Mouse (Mus musculus) thymus, adult 2 months (tissue): ENCODE measurements around the gene Nae1. TPM values are rescaled to one million over a fixed set of nuclear protein-coding genes. Genes with fewer than 3 reads are reported as not detected.
A peak's percentile ranks its signal among the peaks of the same experiment; 100 is the strongest.

Source experiments
- DNase-seq: peaks from one replicate; pipeline ENCODE4 v3.0.0; 2021
- H3K27ac ChIP-seq: fragments of 200-500 bp; 2 replicates; pipeline ENCODE4 v1.5.1; 2012; ENCODE audit warnings: low read length, control low read depth; ENCODE audit not compliant: control insufficient read depth, insufficient read depth
- H3K27me3 ChIP-seq: fragments of 200-500 bp; 2 replicates; pipeline ENCODE4 v1.6.1; 2012; ENCODE audit warnings: mild to moderate bottlenecking, low read length, moderate library complexity, mixed read lengths; ENCODE audit not compliant: control insufficient read depth, insufficient read depth
- H3K36me3 ChIP-seq: fragments of 200-500 bp; 2 replicates; pipeline ENCODE4 v1.6.1; 2012; ENCODE audit warnings: mild to moderate bottlenecking, low read length, moderate library complexity; ENCODE audit not compliant: control insufficient read depth, insufficient read depth
- H3K4me1 ChIP-seq: fragments of 200-500 bp; replicated peaks from 2 replicates; pipeline ENCODE4 v1.6.1; 2012; ENCODE audit warnings: low read length; ENCODE audit not compliant: control insufficient read depth, insufficient read depth
- H3K4me3 ChIP-seq: fragments of 200-500 bp; 2 replicates; pipeline ENCODE4 v1.5.1; 2012; ENCODE audit warnings: mild to moderate bottlenecking, low read length, control low read depth, moderate library complexity; ENCODE audit not compliant: control insufficient read depth, insufficient read depth
- CTCF ChIP-seq: fragments of 200-500 bp; IDR thresholded peaks from 2 replicates; pipeline ENCODE4 v1.5.1; 2012; ENCODE audit warnings: mild to moderate bottlenecking, control low read depth, low read length, moderate library complexity, borderline replicate concordance; ENCODE audit not compliant: control insufficient read depth, poor library complexity, insufficient read depth; ENCODE audit errors: extremely low read depth
- POLR2A ChIP-seq: fragments of 200-500 bp; IDR thresholded peaks from 2 replicates; pipeline ENCODE4 v1.6.1; 2012; ENCODE audit warnings: mild to moderate bottlenecking, low read length, control low read depth, moderate library complexity; ENCODE audit not compliant: control insufficient read depth, poor library complexity, insufficient read depth; ENCODE audit errors: extremely low read depth
- WGBS: fragments of 180-500 bp; shearing (Covaris S2); methylation state at CpG from one replicate; pipeline ENCODE4 v1.1.7; 2018; 5-methylcytosine and 5-hydroxymethylcytosine counted together
- polyA plus RNA-seq: library from polyadenylated mRNA; depleted of rRNA; stranded (reverse); fragments of >200 nt; gene quantifications from 2 replicates; pipeline ENCODE4 v1.2.3, GENCODE M21; 2012

Gene Nae1
- polyA plus RNA-seq, 1 experiment, result 14.3 TPM

DNA sequence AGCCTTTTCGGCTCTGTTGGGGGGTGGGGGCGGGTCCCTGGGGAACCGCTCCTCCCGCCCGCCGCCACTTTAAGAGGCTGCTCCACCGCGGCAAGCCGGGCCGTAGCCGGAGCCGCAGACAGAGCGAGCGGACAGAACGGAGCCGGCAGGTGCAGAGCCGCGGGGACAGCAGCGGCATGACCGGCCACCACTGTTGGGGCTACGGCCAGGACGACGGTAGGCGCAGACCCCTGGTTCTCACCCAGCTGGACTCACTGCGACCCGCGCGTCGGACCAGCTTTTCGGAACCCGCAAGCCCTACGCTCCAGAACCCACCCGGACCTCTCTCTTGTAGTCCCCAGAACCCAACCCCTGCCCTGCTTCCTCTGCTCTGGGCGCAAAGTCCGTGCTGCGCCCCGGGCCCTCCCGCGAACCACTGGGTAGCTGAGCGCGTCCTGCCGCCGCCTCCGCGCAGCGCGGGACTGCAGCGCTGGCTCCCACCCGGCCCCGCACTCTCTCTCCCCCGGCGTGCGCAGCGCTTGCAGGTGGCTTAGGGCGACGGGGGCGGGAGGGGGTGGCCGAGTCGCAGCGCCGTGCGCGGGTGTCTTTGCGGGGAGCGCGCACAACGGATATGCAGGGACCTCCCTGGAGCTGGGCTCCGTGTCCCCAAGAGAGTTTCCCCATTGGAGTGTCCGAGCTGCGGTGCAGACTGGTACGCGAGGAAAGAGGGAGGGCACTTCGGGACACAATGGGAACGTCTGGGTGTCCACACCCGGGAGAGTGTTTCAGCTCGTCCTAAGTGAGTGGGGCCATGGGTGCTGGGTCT, 6.5 kb upstream of the Nae1 start:
- H3K27me3 ChIP-seq, result peaks cover 23% of the 10 kb centered on the region
- H3K27ac ChIP-seq, result no peak overlapping the region

DNA sequence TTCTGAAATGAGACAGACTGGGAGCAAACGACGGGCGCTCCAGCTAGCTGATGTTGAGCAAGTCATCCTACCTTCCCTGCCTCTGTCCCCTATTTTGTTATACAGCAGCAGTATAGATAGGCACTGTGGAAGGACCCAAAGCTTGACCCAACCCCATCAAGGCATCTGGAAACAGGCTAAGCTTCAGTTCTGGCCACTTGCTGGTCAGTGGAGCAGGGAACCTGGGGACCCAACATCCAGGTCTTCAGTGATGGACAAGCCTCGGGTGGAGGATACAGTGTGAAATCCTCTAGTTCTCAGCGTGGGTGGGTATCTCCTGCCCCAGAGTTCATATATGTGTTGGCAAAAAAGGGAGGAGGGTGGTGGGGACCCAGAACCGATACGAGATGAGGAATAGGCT, 5.8 kb upstream of the Nae1 start:
- WGBS, result 71% methylated on average over 7 of the region's 7 CpGs
- H3K36me3 ChIP-seq, result no peaks in the 10 kb centered on the region
- DNase-seq, result no peak
- TF ChIP-seq POLR2A (no peak), CTCF (no peak)
- no peak overlapping the region for H3K4me3 ChIP-seq
- peaks cover 8% of the 10 kb centered on the region for H3K4me1 ChIP-seq
- H3K27me3 ChIP-seq, result peaks cover 23% of the 10 kb centered on the region
- no peak overlapping the region for H3K27ac ChIP-seq

More for the DNA sequence above, 6.5 kb upstream of the Nae1 start:
- no peak overlapping the region for H3K4me3 ChIP-seq
- WGBS, result 2% methylated on average over 76 of the region's 76 CpGs
- no peak for DNase-seq
- TF ChIP-seq CTCF (no peak; the same call in 1 of the 2 replicates), POLR2A (no peak)
- peaks cover 7% of the 10 kb centered on the region for H3K4me1 ChIP-seq
- H3K36me3 ChIP-seq, result no peaks in the 10 kb centered on the region

DNA sequence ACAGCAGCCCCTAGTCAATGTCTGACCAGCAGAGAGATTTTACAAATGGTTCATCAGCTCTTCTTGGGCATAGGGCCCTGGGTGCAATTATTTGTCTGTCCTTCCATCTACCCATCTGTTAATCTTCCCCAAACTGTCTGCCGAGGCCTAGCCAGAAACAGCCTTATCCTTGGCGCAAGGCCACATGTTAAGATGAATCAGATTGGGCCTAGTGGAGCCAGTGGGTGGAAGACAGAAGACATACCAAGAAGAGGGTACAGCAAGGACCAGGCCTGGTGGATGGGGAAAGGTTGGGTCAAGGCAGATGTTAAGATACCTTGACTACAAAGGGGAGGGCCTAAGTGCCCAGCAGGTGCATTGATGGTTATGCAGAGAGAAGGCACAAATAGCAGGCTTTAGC, 5.1 kb upstream of the Nae1 start:
- no peak overlapping the region for H3K27ac ChIP-seq
- no peak for TF ChIP-seq POLR2A
- TF ChIP-seq CTCF, result no peak
- H3K4me3 ChIP-seq, result no peak overlapping the region
- no peaks in the 10 kb centered on the region for H3K36me3 ChIP-seq
- 99% methylated on average over 2 of the region's 2 CpGs for WGBS
- H3K27me3 ChIP-seq, result peaks cover 23% of the 10 kb centered on the region
- DNase-seq, result no peak
- H3K4me1 ChIP-seq, result peaks cover 13% of the 10 kb centered on the region

DNA sequence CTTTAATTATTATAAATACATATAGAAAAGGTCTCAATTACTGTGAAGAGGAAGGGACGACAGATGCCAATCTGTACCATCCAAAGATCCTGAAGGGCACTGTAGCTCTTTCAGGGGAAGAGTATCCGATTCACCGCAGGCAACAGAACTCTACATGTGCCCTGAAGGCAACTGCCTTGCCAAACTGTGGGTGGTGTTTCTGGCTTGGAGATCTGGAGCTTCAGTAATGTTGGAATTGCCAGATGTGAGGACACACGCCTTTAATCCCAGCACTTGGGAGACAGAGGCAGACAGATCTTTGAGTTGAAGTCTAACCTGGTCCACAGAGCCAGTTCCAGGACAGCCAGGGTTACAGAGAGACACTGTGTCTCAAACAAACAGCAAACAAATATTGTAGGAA, 4.5 kb upstream of the Nae1 start:
- 96% methylated on average over 4 of the region's 4 CpGs for WGBS
- no peak overlapping the region for H3K27ac ChIP-seq
- TF ChIP-seq CTCF (no peak), POLR2A (no peak)
- peaks cover 23% of the 10 kb centered on the region for H3K27me3 ChIP-seq
- H3K36me3 ChIP-seq, result no peaks in the 10 kb centered on the region
- peaks cover 13% of the 10 kb centered on the region for H3K4me1 ChIP-seq
- no peak for DNase-seq
- H3K4me3 ChIP-seq, result no peak overlapping the region

DNA sequence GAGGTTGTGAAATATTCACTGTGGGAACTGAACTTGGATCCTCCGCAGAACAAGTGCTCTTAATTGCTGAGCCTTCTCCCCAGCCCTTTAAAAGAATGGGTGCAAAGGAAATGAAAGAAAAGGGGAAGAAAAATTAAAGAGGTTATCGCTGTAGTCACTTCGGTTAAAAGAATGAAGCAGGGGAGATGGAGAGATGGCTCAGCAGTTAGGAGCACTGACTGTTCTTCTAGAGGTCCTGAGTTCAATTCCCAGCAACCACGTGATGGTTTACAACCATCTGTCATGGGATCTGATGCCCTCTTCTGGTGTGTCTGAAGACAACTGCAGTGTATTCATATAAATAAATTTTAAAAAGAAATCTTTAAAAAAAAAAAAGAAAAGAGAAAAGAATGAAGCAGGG, 1.6 kb upstream of the Nae1 start:
- 65% methylated on average over 4 of the region's 4 CpGs for WGBS
- H3K27ac ChIP-seq, result no peak overlapping the region
- H3K27me3 ChIP-seq, result peaks cover 11% of the 10 kb centered on the region
- no peaks in the 10 kb centered on the region for H3K36me3 ChIP-seq
- no peak for DNase-seq
- TF ChIP-seq CTCF, result no peak
- no peak for TF ChIP-seq POLR2A
- H3K4me1 ChIP-seq, result peaks cover 14% of the 10 kb centered on the region
- H3K4me3 ChIP-seq, result no peak overlapping the region

DNA sequence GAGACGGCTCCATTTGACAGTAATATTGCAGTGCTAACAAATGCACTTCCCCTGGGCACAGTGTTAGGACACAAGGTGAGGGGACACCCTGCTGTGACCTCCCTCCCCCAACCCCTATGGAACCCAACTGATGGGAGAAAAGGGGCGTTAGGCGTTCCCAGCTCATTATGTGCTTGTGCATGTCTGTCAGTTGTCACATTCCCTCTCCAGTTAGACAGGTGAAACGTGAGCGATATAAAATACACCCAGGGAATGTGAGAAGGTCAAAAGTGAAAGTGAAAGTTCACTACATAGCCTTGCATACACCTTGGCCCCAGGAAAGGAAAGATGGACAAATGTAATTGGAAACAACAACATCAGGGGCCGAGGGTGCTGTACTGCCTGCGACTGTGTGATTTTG, 941 bp upstream of the Nae1 start:
- Histone ChIP-seq H3K4me1 (peaks cover 12% of the 10 kb centered on the region), H3K36me3 (no peaks in the 10 kb centered on the region), H3K4me3 (peak overlapping the region; percentile 34), H3K27ac (no peak overlapping the region), H3K27me3 (peaks cover 5% of the 10 kb centered on the region; the same call in 1 of the 2 replicates)
- TF ChIP-seq POLR2A, result no peak
- TF ChIP-seq CTCF, result no peak
- 7% methylated on average over 7 of the region's 7 CpGs for WGBS
- no peak for DNase-seq
